Mouse (Mus musculus) gonadal fat pad, adult 2 months (tissue): Measurements from ENCODE around the gene Dhx16. TPM values are rescaled to one million over a fixed set of nuclear protein-coding genes. Genes with fewer than 3 reads are reported as not detected.
"Not testable (repeated sequence)": the region's sequence is repeated elsewhere in the genome, so short reads cannot be mapped to it uniquely, and the experiment has no call there.

Experiments used
- DNase-seq: peaks from one replicate; pipeline ENCODE4 v3.0.0-alpha.2; 2012; ENCODE audit warnings: low read depth
- polyA plus RNA-seq: library from polyadenylated mRNA; depleted of rRNA; stranded (reverse); fragments of >200 nt; gene quantifications from 2 replicates; pipeline ENCODE4 v1.2.3, GENCODE M21; 2012; rRNA removed

Gene Dhx16
- polyA plus RNA-seq: 49.9 and 52.4 TPM in 2 replicates

DNA sequence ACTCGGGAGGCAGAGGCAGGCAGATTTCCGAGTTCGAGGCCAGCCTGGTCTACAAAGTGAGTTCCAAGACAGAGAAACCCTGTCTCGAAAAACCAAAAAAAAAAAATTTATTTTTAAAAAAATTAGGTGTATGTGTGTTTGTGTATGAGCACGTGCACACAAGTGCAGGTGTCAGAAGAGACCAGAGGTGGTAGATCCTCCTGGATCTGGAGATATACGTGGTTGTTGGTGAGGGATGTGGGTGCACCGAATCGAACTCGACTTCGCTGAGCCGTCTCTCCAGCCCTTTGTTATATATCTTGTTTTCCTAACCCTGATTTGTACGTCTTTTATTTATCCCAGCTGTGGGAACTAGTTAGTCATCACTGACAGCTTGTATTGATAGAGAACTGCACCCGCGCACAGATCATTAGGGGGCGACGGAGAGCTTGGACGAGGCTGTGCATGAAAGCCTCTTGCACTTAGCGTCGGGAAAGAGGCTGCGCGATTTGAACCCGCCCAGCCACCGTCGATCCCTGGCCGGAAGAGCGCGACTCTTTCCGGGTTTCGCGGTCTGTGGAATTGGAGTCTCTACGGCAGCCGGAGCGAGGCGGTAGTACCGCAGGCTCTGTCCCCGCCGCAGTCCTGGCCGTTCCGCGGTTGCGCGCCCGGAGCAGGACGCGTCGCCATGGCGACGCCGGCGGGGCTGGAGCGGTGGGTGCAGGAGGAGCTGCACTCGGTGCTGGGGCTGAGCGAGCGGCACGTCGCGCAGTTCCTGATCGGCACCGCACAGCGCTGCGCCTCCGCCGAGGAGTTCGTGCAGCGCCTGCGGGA, at the start of gene Dhx16:
TSS of gene Dhx16 (plus strand) at position 575 of the 813 bp plus-strand sequence.
- no peak for DNase-seq

DNA sequence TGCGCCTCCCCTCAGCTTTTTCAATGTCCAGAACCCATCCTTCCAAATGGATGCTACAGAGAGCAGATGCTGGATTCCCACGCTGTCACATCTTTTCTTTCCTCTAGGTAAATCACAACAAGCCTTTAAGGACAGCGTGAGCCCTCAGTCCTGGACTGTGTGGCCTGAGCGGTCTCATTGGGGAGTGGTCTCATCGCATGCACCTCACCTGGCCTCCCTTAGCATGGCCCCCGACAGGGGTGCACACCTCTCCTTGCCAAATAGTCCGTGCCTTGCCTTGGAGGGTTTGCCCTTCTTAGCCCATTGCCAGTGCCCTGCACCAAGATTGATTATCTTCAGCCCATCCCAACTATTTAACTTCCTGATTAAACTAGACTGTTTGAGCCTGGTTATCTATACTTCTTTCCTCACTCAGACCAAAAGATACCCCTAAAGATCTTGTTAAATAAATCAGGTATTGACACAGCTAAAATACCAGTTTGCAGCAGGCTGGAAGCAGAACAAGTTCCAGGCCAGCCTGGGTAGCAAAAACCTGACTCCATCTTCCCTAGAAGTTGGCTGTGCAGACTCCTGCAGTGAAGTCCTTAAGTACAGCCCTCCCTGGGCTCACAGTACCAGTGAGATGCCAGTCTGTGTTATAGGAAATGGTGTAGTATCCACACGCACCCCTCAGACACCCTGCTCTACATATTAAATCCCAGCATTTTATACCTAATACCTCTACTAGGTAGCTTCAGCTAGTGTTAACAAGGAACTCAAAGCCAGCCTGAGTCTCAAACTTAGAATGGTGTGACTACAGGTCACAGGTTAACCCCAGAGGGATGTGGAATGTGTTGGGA, 47.0 kb upstream of the Dhx16 start:
- no peak for DNase-seq

GRCm38 (mm10) chr17:35833239-35833751, 46.3 kb upstream of the Dhx16 start:
- no peak for DNase-seq

GRCm38 (mm10) chr17:35833894-35834293, 45.7 kb upstream of the Dhx16 start:
- no peak for DNase-seq

GRCm38 (mm10) chr17:35834696-35835422, 44.8 kb upstream of the Dhx16 start:
- no peak for DNase-seq

DNA sequence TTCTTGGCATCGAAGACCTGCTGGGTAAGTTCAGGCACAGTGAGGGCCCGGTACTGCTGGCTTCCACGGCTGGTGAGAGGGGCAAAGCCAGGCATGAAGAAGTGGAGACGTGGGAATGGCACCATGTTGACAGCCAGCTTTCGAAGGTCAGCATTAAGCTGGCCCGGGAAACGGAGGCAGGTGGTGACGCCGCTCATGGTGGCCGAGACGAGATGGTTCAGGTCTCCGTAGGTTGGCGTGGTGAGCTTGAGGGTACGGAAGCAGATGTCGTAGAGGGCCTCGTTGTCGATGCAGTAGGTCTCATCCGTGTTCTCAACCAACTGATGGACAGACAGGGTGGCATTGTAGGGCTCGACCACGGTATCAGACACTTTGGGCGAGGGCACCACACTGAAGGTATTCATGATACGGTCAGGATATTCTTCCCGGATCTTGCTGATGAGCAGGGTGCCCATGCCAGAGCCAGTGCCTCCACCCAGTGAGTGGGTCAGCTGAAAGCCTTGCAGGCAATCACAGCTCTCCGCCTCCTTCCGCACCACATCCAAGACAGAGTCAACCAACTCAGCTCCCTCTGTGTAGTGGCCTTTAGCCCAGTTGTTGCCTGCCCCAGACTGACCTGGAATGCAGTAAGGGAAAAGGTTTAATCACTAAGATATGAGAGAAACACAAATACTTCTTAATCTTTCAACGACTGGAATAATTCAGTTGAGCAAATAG, 44.0 kb upstream of the Dhx16 start:
- DNase-seq: no peak

GRCm38 (mm10) chr17:35836178-35836965, 43.2 kb upstream of the Dhx16 start:
- no peak for DNase-seq

DNA sequence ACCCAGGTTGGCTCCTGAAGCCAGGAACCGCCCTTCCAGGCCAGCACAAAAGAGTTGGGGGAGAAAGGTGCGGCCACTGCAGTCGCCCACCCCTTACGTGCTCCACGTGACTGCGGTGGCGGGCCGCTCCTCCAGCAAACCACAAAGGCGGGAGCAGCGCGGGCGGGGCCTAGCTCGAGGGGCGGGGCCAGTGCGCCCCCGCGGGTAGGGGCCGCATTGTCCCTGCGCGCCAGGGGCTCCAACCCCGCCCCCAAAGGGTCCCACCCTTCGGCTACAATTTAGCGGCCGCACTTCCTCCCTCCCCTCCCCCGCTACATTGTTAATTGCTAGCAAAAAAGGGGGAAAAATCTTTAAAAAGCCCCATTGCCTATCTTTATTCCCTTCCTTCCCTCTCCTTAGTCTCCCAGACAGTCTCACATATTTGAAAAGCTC, 42.6 kb upstream of the Dhx16 start:
- DNase-seq: no peak

DNA sequence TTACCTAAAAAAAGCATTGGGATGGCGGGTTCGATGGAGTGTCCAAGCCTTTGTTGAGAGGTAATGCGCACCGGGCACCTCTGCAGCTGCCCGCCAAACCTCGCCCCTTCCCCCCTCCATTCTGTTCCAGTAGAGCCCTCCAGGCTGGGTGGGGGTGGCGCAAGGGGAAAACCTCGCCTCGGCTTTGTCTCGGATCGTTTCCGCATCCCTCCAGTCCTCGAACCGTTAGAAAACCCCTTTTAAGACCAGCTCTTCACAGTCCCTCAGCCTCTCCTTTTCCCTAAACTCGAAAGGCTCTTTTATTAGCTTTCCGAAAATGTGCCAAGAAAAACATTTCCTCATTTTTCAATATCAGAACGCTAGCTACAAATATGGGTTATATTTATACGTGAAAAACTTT, 42.1 kb upstream of the Dhx16 start:
- no peak for DNase-seq

- peak; percentile 69 for DNase-seq
These were observed 41.5 kb upstream of the Dhx16 start, which contains the start of gene Tubb5 for GRCm38 (mm10) chr17:35838122-35838544. Tubb5 (minus strand) TSS chr17:35838306.

DNA sequence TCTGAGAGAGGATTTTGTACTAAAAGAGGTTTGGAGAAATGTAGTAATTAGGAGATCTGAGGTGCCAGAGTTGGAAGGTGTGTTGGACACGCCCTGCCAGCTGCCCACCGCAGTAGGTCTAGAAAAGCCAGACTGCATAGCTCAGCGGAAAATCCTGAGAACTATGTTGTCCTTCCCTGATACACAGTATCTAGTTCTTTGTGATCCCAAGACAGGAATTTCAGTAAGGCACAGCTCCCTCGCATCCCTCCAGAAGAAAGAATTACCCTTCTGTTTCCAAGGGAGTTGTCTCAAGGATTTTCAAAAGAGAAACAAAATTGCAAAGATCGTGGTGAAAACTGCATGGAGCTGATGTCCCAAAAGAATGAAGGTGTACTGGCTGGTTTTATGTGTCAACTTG, 41.0 kb upstream of the Dhx16 start:
- DNase-seq: no peak

DNA sequence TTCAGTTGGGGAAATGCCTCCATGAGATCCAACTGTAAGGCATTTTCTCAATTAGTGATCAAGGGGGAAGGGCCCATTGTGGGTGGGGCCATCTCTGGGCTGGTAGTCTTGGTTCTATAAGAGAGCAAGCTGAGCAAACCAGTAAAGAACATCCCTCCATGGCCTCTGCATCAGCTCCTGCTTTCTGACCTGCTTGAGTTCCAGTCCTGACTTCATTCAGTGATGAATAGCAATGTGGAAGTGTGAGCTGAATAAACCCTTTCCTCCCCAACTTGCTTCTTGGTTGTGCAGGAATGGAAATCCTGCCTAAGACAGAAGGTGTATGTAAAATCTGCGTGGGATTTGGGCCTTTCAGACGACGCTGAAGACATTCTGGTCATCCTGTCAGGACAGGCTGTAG, 40.6 kb upstream of the Dhx16 start:
- not testable (repeated sequence) for DNase-seq

GRCm38 (mm10) chr17:35840561-35840960, 39.1 kb upstream of the Dhx16 start:
- no peak for DNase-seq

GRCm38 (mm10) chr17:35841076-35841950, 38.3 kb upstream of the Dhx16 start, which contains the start of gene Mdc1:
Mdc1 (plus strand) TSS chr17:35841515.
- DNase-seq: peak; percentile 93

DNA sequence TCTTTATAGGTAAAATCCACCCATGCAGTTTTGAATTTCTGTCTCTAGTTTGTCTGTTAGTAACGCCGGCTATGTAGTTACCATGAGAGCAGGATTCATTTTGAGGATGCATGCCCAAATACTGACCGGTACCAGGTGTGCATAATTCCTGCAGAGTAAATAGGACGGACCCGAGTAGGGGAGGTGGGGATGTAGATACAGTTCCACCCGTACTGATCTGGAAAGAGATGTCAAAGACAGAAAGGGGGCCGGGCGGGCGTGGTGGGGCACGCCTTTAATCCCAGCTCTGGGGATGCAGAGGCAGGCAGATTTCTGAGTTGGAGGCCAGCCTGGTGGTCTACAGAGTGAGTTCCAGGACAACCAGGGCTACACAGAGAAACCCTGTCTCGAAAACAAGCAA, 37.6 kb upstream of the Dhx16 start:
- DNase-seq: no peak

GRCm38 (mm10) chr17:35843514-35843913, 36.1 kb upstream of the Dhx16 start:
- DNase-seq: no peak

DNA sequence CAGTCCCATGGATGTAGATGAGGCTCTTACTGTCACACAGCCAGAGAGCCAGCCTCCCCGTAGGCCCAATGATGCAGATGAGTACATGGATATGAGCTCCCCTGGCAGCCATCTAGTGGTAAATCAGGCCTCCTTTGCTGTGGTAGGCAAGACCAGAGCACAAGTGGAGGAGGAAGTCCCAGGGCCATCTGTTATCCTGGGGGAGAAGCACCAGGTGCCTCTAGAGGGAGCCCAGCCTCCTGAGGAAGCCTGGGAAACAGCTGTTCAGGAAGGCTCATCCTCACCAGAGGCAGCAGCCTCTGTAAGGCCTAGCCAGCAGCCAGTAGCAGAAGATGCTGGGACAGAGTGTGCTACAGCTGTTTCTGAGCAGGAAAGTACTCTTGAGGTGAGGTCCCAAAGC, 31.5 kb upstream of the Dhx16 start:
- no peak for DNase-seq

DNA sequence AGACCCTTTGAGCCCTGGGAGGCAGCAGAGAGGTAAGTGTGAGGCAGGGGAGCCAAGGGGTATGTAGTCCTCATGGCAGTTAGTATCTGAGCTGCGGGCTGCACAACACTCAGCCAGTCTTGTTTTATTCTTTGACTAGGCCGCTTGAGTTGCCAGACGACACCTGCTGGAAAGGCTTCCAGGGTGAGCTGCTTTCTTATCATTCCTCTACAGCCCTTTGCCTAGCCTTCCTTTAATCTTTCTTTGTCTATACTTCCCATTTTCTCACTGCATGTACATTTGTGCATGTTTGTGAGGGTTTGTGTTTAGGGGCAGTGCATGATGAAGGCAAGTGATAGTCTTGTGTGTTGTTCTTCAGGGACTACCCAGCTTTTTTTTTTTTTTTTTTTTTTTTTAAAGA, 28.6 kb upstream of the Dhx16 start:
- no peak for DNase-seq

GRCm38 (mm10) chr17:35859371-35859770, 20.2 kb upstream of the Dhx16 start:
- no peak for DNase-seq
